Mouse (Mus musculus) mature B cell (primary cell): ENCODE results near the gene Ap2a2.
"Not testable (repeated sequence)": the region's sequence is repeated elsewhere in the genome, so short reads cannot be mapped to it uniquely, and the experiment has no call there.

Experiments used
- in situ Hi-C: fragments of 300-500 bp; cut with MboI; formaldehyde crosslinking; loops from 2 replicates; pipeline ENCODE4 v1.14.3; 2019

The Ap2a2 gene

GRCm38 (mm10) chr7:141559726-141560325 is 2.1 kb upstream of the Ap2a2 start:
- in situ Hi-C loops: no loop called here

GRCm38 (mm10) chr7:141560471-141560870 is 1.5 kb upstream of the Ap2a2 start:
- in situ Hi-C loops: no loop called here

- in situ Hi-C loops: no loop called here
These were observed 463 bp downstream of the Ap2a2 start for GRCm38 (mm10) chr7:141562421-141562851.

- in situ Hi-C loops: no loop called here
These were observed 967 bp downstream of the Ap2a2 start for GRCm38 (mm10) chr7:141562852-141563427.

GRCm38 (mm10) chr7:141564561-141564960 is 2.6 kb downstream of the Ap2a2 start:
- in situ Hi-C loops: no loop called here

- in situ Hi-C loops: no loop called here
These were observed 4.6 kb downstream of the Ap2a2 start for GRCm38 (mm10) chr7:141566587-141566986.

GRCm38 (mm10) chr7:141569283-141569803 is 7.4 kb downstream of the Ap2a2 start:
- in situ Hi-C loops: no loop called here

- in situ Hi-C loops: no loop called here
These were observed 7.9 kb downstream of the Ap2a2 start for GRCm38 (mm10) chr7:141569916-141570315.

- in situ Hi-C loops: no loop called here
These were observed 8.8 kb downstream of the Ap2a2 start for GRCm38 (mm10) chr7:141570625-141571295.

- in situ Hi-C loops: no loop called here
These were observed 12.1 kb downstream of the Ap2a2 start for GRCm38 (mm10) chr7:141574041-141574440.

- in situ Hi-C loops: no loop called here
These were observed 13.5 kb downstream of the Ap2a2 start for GRCm38 (mm10) chr7:141575481-141575880.

- in situ Hi-C loops: no loop called here
These were observed 15.8 kb downstream of the Ap2a2 start for GRCm38 (mm10) chr7:141577801-141578200.

- in situ Hi-C loops: no loop called here
These were observed 16.5 kb downstream of the Ap2a2 start for GRCm38 (mm10) chr7:141578511-141578910.

- in situ Hi-C loops: no loop called here
These were observed 17.0 kb downstream of the Ap2a2 start for GRCm38 (mm10) chr7:141578943-141579342.

- in situ Hi-C loops: no loop called here
These were observed 19.4 kb downstream of the Ap2a2 start for GRCm38 (mm10) chr7:141581323-141581722.

- in situ Hi-C loops: no loop called here
These were observed 22.3 kb downstream of the Ap2a2 start for GRCm38 (mm10) chr7:141584048-141584841.

- in situ Hi-C loops: no loop called here
These were observed 23.3 kb downstream of the Ap2a2 start for GRCm38 (mm10) chr7:141585288-141585687.

GRCm38 (mm10) chr7:141585881-141586280 is 23.9 kb downstream of the Ap2a2 start:
- in situ Hi-C loops: no loop called here

- in situ Hi-C loops: no loop called here
These were observed 26.9 kb downstream of the Ap2a2 start for GRCm38 (mm10) chr7:141588890-141589289.

- in situ Hi-C loops: not testable (repeated sequence)
These were observed 28.3 kb downstream of the Ap2a2 start for GRCm38 (mm10) chr7:141590249-141590648.

- in situ Hi-C loops: no loop called here
These were observed 29.0 kb downstream of the Ap2a2 start for GRCm38 (mm10) chr7:141590959-141591358.

- in situ Hi-C loops: no loop called here
These were observed 30.1 kb downstream of the Ap2a2 start for GRCm38 (mm10) chr7:141592096-141592495.
